Mouse (Mus musculus) erythroblast, embryonic 14.5 days (primary cell): Measurements from ENCODE around the gene Atxn7. TPM values are rescaled to one million over a fixed set of nuclear protein-coding genes. Genes with fewer than 3 reads are reported as not detected.

Source experiments
- H3K27me3 ChIP-seq: 2 replicates; pipeline ENCODE4 v1.6.1; 2012; ENCODE audit warnings: inconsistent platforms; ENCODE audit not compliant: control insufficient read depth
- H3K36me3 ChIP-seq: 2 replicates; pipeline ENCODE4 v1.6.1; 2012; ENCODE audit warnings: mild to moderate bottlenecking, inconsistent platforms; ENCODE audit not compliant: control insufficient read depth
- H3K4me1 ChIP-seq: 2 replicates; pipeline ENCODE4 v1.6.1; 2012; ENCODE audit warnings: inconsistent platforms; ENCODE audit not compliant: control insufficient read depth
- H3K4me3 ChIP-seq: replicated peaks from 2 replicates; pipeline ENCODE3; 2012; ENCODE audit warnings: moderate library complexity, mild to moderate bottlenecking, inconsistent platforms
- H3K9me3 ChIP-seq: 2 replicates; pipeline ENCODE4 v1.6.1; 2012; ENCODE audit warnings: low read length, inconsistent platforms, mixed read lengths; ENCODE audit not compliant: control insufficient read depth
- GATA1 ChIP-seq: IDR thresholded peaks from 2 replicates; pipeline ENCODE4 v1.6.1; 2012; ENCODE audit warnings: low read length, inconsistent platforms, mixed read lengths
- TAL1 ChIP-seq: IDR thresholded peaks from 3 replicates; pipeline ENCODE4 v1.6.1; 2012; ENCODE audit warnings: low read length, inconsistent platforms, mixed read lengths
- polyA plus RNA-seq: library from polyadenylated mRNA; stranded (reverse); fragments of >175 nt; gene quantifications from 2 replicates; pipeline ENCODE4 v1.2.3, GENCODE M21; 2012

The Atxn7 gene
- polyA plus RNA-seq, 1 experiment, result 0.09 TPM

DNA sequence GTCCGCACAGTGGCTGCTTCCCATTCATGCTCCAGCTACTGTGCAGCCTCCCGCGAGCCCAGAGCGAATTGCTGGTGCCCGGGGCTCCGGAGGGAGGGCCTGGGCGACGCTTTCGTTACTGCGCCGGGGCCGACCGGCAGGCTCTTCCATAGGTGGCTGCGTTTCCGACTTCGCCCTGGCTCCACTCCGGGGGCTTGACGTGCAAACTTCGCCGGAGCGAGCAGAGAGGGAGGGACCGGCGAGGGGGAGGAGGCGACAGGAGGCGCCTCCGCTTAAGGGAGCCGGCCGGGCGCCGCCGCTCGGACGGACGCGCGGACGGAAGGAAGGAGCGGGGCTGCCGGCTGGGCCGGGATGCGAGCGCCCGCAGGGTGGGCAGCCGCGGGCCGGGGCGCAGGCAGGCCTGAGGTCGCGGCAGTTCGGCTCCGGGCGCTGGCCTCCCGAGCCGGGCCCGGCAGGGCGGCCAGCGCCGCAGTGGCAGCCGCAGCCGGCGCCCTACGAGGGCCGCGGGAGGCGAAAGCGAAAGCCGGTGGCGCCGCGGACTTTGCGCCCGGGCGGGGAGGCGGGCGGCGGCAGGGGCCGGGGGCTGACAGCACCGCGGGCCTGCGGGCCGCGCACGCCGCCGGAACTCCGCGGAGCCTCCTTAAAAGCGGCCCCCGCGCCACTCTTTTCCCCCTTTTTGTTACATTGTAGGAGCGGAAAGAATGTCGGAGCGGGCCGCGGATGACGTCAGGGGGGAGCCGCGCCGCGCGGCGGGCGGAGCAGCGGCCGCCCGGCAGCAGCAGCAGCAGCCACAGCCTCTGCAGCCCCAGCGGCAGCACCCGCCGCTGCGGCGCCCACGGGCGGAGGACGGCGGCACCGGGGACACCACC lies 51.4 kb downstream of the Atxn7 start:
- Histone ChIP-seq H3K36me3 (peaks cover 8% of the 10 kb centered on the region), H3K4me3 (peak overlapping the region; percentile 84), H3K9me3 (no peaks in the 10 kb centered on the region), H3K4me1 (peaks cover 21% of the 10 kb centered on the region), H3K27me3 (no peaks in the 10 kb centered on the region)
- TF ChIP-seq GATA1 (no peak), TAL1 (no peak)

DNA sequence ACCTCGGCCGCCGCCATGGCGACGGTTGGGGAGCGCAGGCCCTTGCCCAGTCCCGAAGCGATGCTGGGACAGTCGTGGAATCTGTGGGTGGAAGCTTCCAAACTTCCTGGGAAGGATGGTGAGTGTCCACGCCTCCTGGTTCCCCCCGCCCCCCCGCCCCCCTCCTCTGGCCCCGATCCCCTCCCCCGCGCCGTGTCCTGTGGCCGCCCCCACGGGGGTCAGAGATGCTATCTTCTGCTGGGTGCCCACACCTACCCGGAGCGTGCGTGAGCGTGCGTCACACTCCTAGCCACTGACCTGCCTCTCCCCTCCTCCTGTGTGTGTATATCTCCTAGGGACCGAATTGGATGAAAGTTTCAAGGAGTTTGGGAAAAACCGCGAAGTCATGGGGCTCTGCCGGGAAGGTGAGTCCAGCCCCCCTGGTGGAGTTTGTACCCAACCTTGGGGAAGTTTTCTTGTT lies 52.0 kb downstream of the Atxn7 start:
- H3K4me3 ChIP-seq, result peak overlapping the region; percentile 84
- peaks cover 8% of the 10 kb centered on the region for H3K36me3 ChIP-seq
- H3K9me3 ChIP-seq, result no peaks in the 10 kb centered on the region
- no peaks in the 10 kb centered on the region for H3K27me3 ChIP-seq
- TF ChIP-seq GATA1 (no peak), TAL1 (no peak)
- H3K4me1 ChIP-seq, result peaks cover 21% of the 10 kb centered on the region

DNA sequence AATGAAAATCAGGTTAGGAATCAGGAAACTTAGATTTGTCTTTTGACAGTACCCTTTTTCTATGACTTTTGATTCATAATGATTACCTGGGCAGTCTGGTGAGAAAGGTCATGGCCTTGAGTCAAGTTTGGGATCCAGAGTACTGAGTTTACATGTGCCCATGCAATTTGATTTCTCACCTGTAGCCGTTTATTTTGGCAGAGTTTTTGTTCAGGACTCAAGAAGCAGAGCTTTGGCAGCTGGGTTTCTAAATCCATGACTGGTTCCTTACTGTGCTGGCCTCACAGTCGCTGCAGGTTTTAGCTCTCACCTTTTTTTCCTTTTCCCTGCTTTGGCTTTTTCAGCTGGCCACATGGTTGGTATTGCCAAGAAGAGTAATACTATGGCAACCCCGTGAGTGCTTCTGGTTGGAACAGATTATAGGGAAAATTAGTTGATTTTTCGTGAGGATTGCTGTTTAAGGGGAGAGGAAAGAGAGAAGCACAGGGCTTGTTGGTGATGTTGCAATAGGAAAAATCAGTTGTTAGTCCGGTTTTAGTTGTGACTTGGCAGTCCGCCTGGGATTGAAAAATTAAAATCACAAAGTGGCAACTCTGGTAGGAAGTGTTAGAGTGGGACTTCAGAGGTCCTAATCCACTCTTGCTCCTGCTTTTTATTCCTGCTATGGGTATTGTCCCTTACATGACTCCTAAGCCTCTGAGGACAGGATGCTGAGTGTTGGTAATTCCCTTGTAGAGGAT lies 53.6 kb downstream of the Atxn7 start:
- no peaks in the 10 kb centered on the region for H3K9me3 ChIP-seq
- peaks cover 14% of the 10 kb centered on the region for H3K36me3 ChIP-seq
- no peaks in the 10 kb centered on the region for H3K27me3 ChIP-seq
- H3K4me3 ChIP-seq, result no peak overlapping the region
- H3K4me1 ChIP-seq, result peaks cover 18% of the 10 kb centered on the region
- TF ChIP-seq TAL1 (no peak), GATA1 (no peak)

DNA sequence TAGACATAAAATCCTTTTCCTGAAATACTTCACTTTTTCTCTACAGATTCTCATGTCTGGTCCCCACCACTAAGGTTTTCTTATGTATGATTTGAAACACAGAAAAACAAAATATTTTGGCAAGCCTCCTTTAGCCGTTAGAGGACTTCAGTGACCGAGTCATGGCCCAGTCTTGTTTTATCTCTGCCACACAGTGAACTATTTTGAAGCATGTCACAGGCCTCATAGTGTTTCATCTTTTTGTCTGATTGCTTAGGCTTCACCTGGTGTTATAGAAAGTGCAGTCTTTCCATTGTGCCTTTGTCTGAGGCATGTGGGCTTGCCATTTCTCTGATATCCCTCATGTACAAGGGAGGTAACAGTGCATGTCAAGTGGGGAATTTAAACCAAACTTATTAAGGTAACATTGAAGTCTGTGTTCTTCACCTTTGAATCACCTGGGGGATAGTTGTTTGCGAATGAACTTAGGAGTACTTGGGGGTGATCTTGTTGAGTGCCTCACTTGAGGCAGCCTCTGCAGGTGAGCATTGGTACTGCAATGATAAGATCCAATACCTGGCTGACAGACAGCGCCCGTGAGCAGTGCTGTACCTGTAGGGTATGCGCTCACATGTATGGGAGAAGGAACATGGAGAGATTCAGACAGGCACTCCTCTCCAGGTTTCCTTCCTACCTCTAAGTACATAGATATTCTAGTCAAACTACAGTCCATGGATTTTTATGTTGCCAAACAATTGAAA lies 58.1 kb downstream of the Atxn7 start:
- Histone ChIP-seq H3K4me3 (no peak overlapping the region), H3K4me1 (no peaks in the 10 kb centered on the region), H3K27me3 (no peaks in the 10 kb centered on the region), H3K9me3 (no peaks in the 10 kb centered on the region), H3K36me3 (peaks cover 17% of the 10 kb centered on the region)
- TF ChIP-seq GATA1, result no peak
- no peak for TF ChIP-seq TAL1

DNA sequence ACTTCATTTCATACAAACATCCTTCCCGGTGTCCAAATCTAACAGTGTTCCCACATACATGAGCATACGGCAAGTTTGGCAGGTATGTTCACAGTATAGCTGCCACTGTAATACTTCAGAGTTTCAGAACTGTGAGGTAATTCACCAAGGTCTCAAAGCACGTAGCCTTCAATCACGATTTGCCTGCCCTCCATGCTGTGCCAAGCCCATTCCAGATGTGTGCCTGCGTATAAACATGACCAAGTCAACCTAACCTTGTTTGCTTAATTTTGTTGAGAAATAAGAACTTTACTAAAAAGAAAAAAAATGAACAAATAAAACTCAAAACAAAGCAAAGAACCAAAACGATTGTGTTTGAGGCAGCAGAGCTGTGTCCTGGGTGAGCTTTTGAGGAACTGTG lies 60.0 kb downstream of the Atxn7 start:
- peaks cover 15% of the 10 kb centered on the region for H3K36me3 ChIP-seq
- no peak overlapping the region for H3K4me3 ChIP-seq
- H3K9me3 ChIP-seq, result no peaks in the 10 kb centered on the region
- TF ChIP-seq GATA1, result no peak
- TF ChIP-seq TAL1, result no peak
- H3K4me1 ChIP-seq, result no peaks in the 10 kb centered on the region
- no peaks in the 10 kb centered on the region for H3K27me3 ChIP-seq

DNA sequence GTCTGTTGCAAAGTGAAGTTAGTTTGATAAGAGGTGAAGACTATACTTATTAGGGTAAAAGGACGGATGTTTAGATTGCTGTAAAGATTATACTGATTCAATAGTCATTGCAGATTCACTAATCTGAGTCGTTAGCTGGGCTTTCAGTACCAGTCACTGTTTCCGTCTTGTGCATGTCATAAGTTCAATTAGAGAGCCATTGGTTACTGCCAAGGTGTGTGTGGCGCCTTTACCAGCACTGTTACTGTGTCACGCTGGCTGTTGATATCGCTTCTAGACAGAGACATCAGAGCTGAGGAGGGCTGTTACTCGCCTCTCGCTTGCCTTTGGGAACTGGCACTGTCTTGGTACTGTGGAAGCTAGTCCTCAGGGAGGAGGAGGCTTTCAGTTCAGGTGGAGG lies 64.6 kb downstream of the Atxn7 start:
- Histone ChIP-seq H3K4me3 (no peak overlapping the region), H3K9me3 (no peaks in the 10 kb centered on the region), H3K4me1 (no peaks in the 10 kb centered on the region; the same call in 1 of the 2 replicates), H3K36me3 (peaks cover 9% of the 10 kb centered on the region), H3K27me3 (no peaks in the 10 kb centered on the region)
- no peak for TF ChIP-seq GATA1
- no peak for TF ChIP-seq TAL1

DNA sequence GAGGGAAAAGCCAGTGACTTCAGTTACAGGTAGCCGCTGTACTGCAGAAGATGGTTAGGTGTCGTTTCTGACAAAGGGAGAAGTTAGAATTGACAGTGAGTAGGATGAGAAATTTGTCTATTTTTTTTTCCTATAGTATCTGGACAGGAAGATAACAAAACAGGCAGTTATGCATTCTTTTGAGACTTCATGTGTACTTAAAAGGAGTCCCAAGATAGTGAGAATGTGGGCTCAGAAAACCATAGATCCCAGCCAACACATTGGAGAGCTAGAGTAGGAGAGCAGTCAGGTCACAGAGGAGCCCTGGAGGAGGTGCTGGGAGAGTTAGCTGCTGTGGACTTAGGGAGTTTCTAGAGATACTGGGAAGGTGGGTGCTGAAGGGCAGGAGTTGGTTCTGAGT lies 69.4 kb downstream of the Atxn7 start:
- no peaks in the 10 kb centered on the region; the same call in 1 of the 2 replicates for H3K4me1 ChIP-seq
- H3K36me3 ChIP-seq, result peaks cover 8% of the 10 kb centered on the region

DNA sequence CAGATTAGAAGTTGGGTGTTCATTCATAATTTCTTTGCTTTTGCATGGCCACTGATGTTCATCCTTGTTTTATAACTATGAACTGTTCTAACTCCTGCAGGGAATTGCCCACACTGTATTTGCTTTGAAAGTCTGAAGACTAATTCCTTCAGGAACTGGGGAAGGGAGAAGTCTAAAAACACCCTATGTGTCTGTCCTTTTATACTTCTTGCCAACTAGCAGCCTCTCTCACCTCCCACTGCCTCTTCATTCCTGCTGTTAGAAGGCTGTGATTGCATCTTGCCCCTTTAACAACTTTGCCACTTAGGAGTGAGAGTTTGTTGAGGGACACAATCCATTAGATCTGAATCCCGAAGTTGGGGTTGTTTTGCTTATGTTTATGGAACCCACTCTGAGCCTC lies 71.6 kb downstream of the Atxn7 start:
- Histone ChIP-seq H3K36me3 (peaks cover 5% of the 10 kb centered on the region), H3K9me3 (no peaks in the 10 kb centered on the region), H3K27me3 (no peaks in the 10 kb centered on the region), H3K4me3 (no peak overlapping the region), H3K4me1 (peaks cover 3% of the 10 kb centered on the region)
- no peak for TF ChIP-seq TAL1
- no peak for TF ChIP-seq GATA1

More for the DNA sequence above, 69.4 kb downstream of the Atxn7 start:
- TF ChIP-seq GATA1 (no peak), TAL1 (no peak)
- Histone ChIP-seq H3K27me3 (no peaks in the 10 kb centered on the region), H3K4me3 (no peak overlapping the region), H3K9me3 (no peaks in the 10 kb centered on the region)
